8 mouse cellular contexts compared by ENCODE assay signal in the genomic region with DNA sequence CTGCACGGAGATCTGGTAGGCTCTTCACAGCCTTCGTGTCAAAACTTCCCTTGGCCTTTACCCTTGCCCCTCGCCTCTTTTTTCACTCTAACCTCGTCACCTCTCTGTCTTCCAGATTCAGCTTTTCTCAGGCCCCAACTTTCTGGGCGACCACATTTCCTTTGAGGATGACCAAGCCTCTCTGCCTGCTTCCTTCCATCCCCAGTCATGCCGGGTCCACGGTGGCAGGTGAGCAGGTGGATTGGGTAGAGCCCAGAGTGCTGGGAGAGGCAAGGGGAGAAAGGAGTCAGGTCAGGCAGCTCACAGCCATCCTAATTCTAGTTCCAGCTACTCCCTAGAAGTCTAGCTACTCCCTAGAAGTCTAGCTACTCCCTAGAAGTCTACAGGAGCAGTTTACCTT. TPM values are rescaled to one million over a fixed set of nuclear protein-coding genes. Genes with fewer than 3 reads are reported as not detected.
DNase-seq lines count a peak whose midpoint lies in the region; ATAC-seq and TF ChIP-seq lines count a peak whose summit lies in the region.

No protein-coding gene starts in this region.

- peak overlapping the region; percentile 87 for H3K4me2 ChIP-seq in embryonic facial prominence, embryonic 12.5 days (replicated peaks)
- peak overlapping the region; percentile 85 for H3K4me2 ChIP-seq in hindbrain, embryonic 16.5 days (ENCODE audit: low read length)
- peak overlapping the region; percentile 92 for H3K4me2 ChIP-seq in midbrain, embryonic 15.5 days

- DNase-seq in layer of hippocampus, adult 2 months (ENCODE audit: low spot score in 2 of 2), result no peak
- no peak for DNase-seq in layer of hippocampus, adult 11-12 months (ENCODE audit: low spot score)
- DNase-seq in gastrocnemius, postnatal 4 days (ENCODE audit: low spot score in 2 of 2), result no peak
- no peak for DNase-seq in frontal cortex, postnatal 10 days (ENCODE audit: low spot score in 2 of 2)
- no peak for DNase-seq in layer of hippocampus, adult 8-10 months (ENCODE audit: low spot score in 2 of 2)

- no peaks in the 10 kb centered on the region for H3K9me3 ChIP-seq in embryonic facial prominence, embryonic 12.5 days
- no peaks in the 10 kb centered on the region for H3K9me3 ChIP-seq in hindbrain, embryonic 16.5 days (ENCODE audit: control insufficient read depth, low read length)
- H3K9me3 ChIP-seq in midbrain, embryonic 15.5 days, result no peaks in the 10 kb centered on the region

- H3K27me3 ChIP-seq in embryonic facial prominence, embryonic 12.5 days, result peaks cover 18% of the 10 kb centered on the region
- peaks cover 4% of the 10 kb centered on the region; the same call in 1 of the 2 replicates for H3K27me3 ChIP-seq in hindbrain, embryonic 16.5 days (replicated peaks; ENCODE audit: control insufficient read depth, insufficient read depth, low read length)
- H3K27me3 ChIP-seq in midbrain, embryonic 15.5 days (replicated peaks), result peaks cover 25% of the 10 kb centered on the region

- H3K9ac ChIP-seq in embryonic facial prominence, embryonic 12.5 days, result no peak overlapping the region
- peak overlapping the region; percentile 67 for H3K9ac ChIP-seq in hindbrain, embryonic 16.5 days (ENCODE audit: low read depth, low read length)
- peak overlapping the region; percentile 47; the same call in 1 of the 2 replicates for H3K9ac ChIP-seq in midbrain, embryonic 15.5 days

- peaks cover 12% of the 10 kb centered on the region for H3K4me1 ChIP-seq in embryonic facial prominence, embryonic 12.5 days
- H3K4me1 ChIP-seq in hindbrain, embryonic 16.5 days (ENCODE audit: control insufficient read depth, insufficient read depth, low read depth, low read length), result peaks cover 12% of the 10 kb centered on the region
- H3K4me1 ChIP-seq in midbrain, embryonic 15.5 days, result peaks cover 13% of the 10 kb centered on the region; the same call in 1 of the 2 replicates

- H3K27ac ChIP-seq in layer of hippocampus, adult 2 months, result no peak overlapping the region
- H3K27ac ChIP-seq in embryonic facial prominence, embryonic 12.5 days, result no peak overlapping the region
- H3K27ac ChIP-seq in hindbrain, embryonic 16.5 days (ENCODE audit: low read depth, low read length), result no peak overlapping the region
- no peak overlapping the region for H3K27ac ChIP-seq in midbrain, embryonic 15.5 days

- H3K36me3 ChIP-seq in embryonic facial prominence, embryonic 12.5 days, result no peaks in the 10 kb centered on the region
- no peaks in the 10 kb centered on the region for H3K36me3 ChIP-seq in hindbrain, embryonic 16.5 days (ENCODE audit: control insufficient read depth, insufficient read depth, low read length)
- H3K36me3 ChIP-seq in midbrain, embryonic 15.5 days (replicated peaks), result no peaks in the 10 kb centered on the region

- no peak for ATAC-seq in embryonic facial prominence, embryonic 12.5 days (ENCODE audit: insufficient number of reproducible peaks, insufficient read depth, low FRiP score, low TSS enrichment)
- no peak for ATAC-seq in hindbrain, embryonic 16.5 days
- ATAC-seq in midbrain, embryonic 15.5 days (replicated peaks), result no peak

- TF ChIP-seq CTCF in layer of hippocampus, adult 2 months (conservative IDR thresholded peaks at IDR 0.05), result no peak

- 15% methylated on average over 7 of the region's 7 CpGs for WGBS in embryonic facial prominence, embryonic 12.5 days
- WGBS in hindbrain, embryonic 16.5 days, result 12% methylated on average over 7 of the region's 7 CpGs
- WGBS in midbrain, embryonic 15.5 days, result 9% methylated on average over 7 of the region's 7 CpGs

- peak overlapping the region; percentile 59 for H3K4me3 ChIP-seq in layer of hippocampus, adult 2 months
- peak overlapping the region; percentile 44 for H3K4me3 ChIP-seq in embryonic facial prominence, embryonic 12.5 days
- peak overlapping the region; percentile 53 for H3K4me3 ChIP-seq in hindbrain, embryonic 16.5 days (ENCODE audit: low read length)
- H3K4me3 ChIP-seq in midbrain, embryonic 15.5 days, result peak overlapping the region; percentile 53

RNA-seq across cellular contexts. Expression of gene Cd52, which starts 12.4 kb away (rescaled TPM):
- 1 to 10 TPM; 1.1 to 3.8 TPM for total RNA-seq in layer of hippocampus, adult 2 months (2021)
- 8.0 and 8.3 TPM in 2 replicates for polyA plus RNA-seq in embryonic facial prominence, embryonic 12.5 days (2016; fragmentation: Nextera tagmentation; extraction: Ambion mirVana)
- 1.5 and 1.8 TPM in 2 replicates for polyA plus RNA-seq in hindbrain, embryonic 16.5 days (2015; fragmentation: Nextera tagmentation; extraction: Ambion mirVana)
- 2.1 and 2.8 TPM in 2 replicates for polyA plus RNA-seq in midbrain, embryonic 15.5 days (2015; fragmentation: Nextera tagmentation; extraction: Ambion mirVana)
- total RNA-seq in gastrocnemius, postnatal 4 days (2021), result 1 to 10 TPM; 2.4 to 2.7 TPM
- total RNA-seq in layer of hippocampus, adult 8-10 months (2022), result 10 to 100 TPM in 2 of 4 experiments, 1 to 10 TPM in 2; 1.2 to 52.4 (median 18.2) TPM

RNA-seq across cellular contexts. Expression of gene Ubxn11, which starts 19.9 kb away (rescaled TPM):
- 10 to 100 TPM; 34.0 to 42.4 TPM for total RNA-seq in layer of hippocampus, adult 2 months (2021)
- 10.4 and 11.5 TPM in 2 replicates for polyA plus RNA-seq in embryonic facial prominence, embryonic 12.5 days (2016; fragmentation: Nextera tagmentation; extraction: Ambion mirVana)
- 21.3 and 21.5 TPM in 2 replicates for polyA plus RNA-seq in hindbrain, embryonic 16.5 days (2015; fragmentation: Nextera tagmentation; extraction: Ambion mirVana)
- 17.2 and 19.1 TPM in 2 replicates for polyA plus RNA-seq in midbrain, embryonic 15.5 days (2015; fragmentation: Nextera tagmentation; extraction: Ambion mirVana)
- total RNA-seq in gastrocnemius, postnatal 4 days (2021), result 1 to 10 TPM; 3.2 to 3.7 TPM
- total RNA-seq in layer of hippocampus, adult 8-10 months (2022), result 10 to 100 TPM; 34.7 to 39.5 (median 35.6) TPM

RNA-seq across cellular contexts. Expression of gene Crybg2, which starts 21.8 kb away (rescaled TPM):
- 1 to 10 TPM; 2.7 to 3.0 TPM for total RNA-seq in layer of hippocampus, adult 2 months (2021)
- 2.9 and 4.0 TPM in 2 replicates for polyA plus RNA-seq in embryonic facial prominence, embryonic 12.5 days (2016; fragmentation: Nextera tagmentation; extraction: Ambion mirVana)
- 3.7 and 5.3 TPM in 2 replicates for polyA plus RNA-seq in hindbrain, embryonic 16.5 days (2015; fragmentation: Nextera tagmentation; extraction: Ambion mirVana)
- polyA plus RNA-seq in midbrain, embryonic 15.5 days (2015; fragmentation: Nextera tagmentation; extraction: Ambion mirVana), result 2.4 and 4.2 TPM in 2 replicates
- under 1 TPM in 1 of 2 experiments, not detected in 1; 0.54 TPM for total RNA-seq in gastrocnemius, postnatal 4 days (2021)
- 1 to 10 TPM in 3 of 4 experiments, under 1 TPM in 1; 0.54 to 6.4 (median 3.7) TPM for total RNA-seq in layer of hippocampus, adult 8-10 months (2022)

RNA-seq across cellular contexts. Expression of gene Zfp683, which starts 28.8 kb away (rescaled TPM):
- total RNA-seq in layer of hippocampus, adult 2 months (2021), result not detected
- polyA plus RNA-seq in embryonic facial prominence, embryonic 12.5 days (2016; fragmentation: Nextera tagmentation; extraction: Ambion mirVana), result not detected in 2 replicates
- not detected in 2 replicates for polyA plus RNA-seq in hindbrain, embryonic 16.5 days (2015; fragmentation: Nextera tagmentation; extraction: Ambion mirVana)
- not detected in 2 replicates for polyA plus RNA-seq in midbrain, embryonic 15.5 days (2015; fragmentation: Nextera tagmentation; extraction: Ambion mirVana)
- total RNA-seq in gastrocnemius, postnatal 4 days (2021), result under 1 TPM in 1 of 2 experiments, not detected in 1; 0.23 TPM
- not detected for total RNA-seq in layer of hippocampus, adult 8-10 months (2022)

RNA-seq across cellular contexts. Expression of gene Sh3bgrl3, which starts 46.1 kb away (rescaled TPM):
- 100 to 1,000 TPM; 257 to 267 TPM for total RNA-seq in layer of hippocampus, adult 2 months (2021)
- 345 and 360 TPM in 2 replicates for polyA plus RNA-seq in embryonic facial prominence, embryonic 12.5 days (2016; fragmentation: Nextera tagmentation; extraction: Ambion mirVana)
- 467 and 509 TPM in 2 replicates for polyA plus RNA-seq in hindbrain, embryonic 16.5 days (2015; fragmentation: Nextera tagmentation; extraction: Ambion mirVana)
- polyA plus RNA-seq in midbrain, embryonic 15.5 days (2015; fragmentation: Nextera tagmentation; extraction: Ambion mirVana), result 386 and 393 TPM in 2 replicates
- total RNA-seq in gastrocnemius, postnatal 4 days (2021), result 10 to 100 TPM; 72.4 to 83.6 TPM
- 100 to 1,000 TPM; 185 to 289 (median 252) TPM for total RNA-seq in layer of hippocampus, adult 8-10 months (2022)

Comparison
In these comparisons a context has a peak if more than half of its experiments do, and no peak if none do; other contexts are left out.
1. RNA of gene Ubxn11, which starts 19.9 kb away (total RNA-seq): 34.0 to 42.4 TPM in layer of hippocampus, adult 2 months and 34.7 to 39.5 TPM in layer of hippocampus, adult 8-10 months; 3.2 to 3.7 TPM in gastrocnemius, postnatal 4 days; every median in the first group is over 4 times any median in the second.
2. Peak in every context shown above with its lines, with median percentiles within 50 percentile points of each other: H3K4me3 ChIP-seq and H3K4me2 ChIP-seq.